Mouse (Mus musculus): Measurements from ENCODE around the gene Stau1. TPM values are rescaled to one million over a fixed set of nuclear protein-coding genes. Genes with fewer than 3 reads are reported as not detected.

The Stau1 gene
- polyA plus RNA-seq, 1 experiment from 2014 or later: 114 TPM

DNA sequence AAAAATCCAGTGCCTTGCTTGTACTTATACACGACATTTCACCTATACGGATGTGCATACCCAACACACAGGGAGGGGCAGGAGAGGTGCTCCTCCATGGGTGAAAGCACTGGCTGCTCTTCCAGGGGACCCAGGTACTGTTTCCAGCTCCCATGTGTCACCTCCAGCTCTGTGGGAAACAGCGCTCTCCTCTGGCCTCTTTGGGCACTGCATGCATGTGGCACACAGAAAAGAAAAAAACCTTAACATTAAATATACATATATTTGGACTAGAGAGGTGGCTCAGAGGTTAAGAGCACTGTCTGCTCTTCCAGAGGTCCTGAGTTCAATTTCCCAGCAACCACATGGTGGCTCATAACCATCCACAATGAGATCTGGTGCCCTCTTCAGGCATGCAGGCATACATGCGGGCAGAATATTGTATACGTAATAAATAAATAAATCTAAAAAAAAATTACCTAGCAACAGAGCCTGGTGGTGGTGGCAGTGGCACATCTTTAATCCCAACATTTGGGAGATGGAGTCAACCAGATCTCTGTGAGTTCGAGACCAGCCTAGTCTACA lies 92.3 kb downstream of the Stau1 start:
- H3K9me3 ChIP-seq: no peaks in the 10 kb centered on the region
- H3K27me3 ChIP-seq: no peaks in the 10 kb centered on the region
- no peak overlapping the region for H3K27ac ChIP-seq
- H3K4me2 ChIP-seq (replicated peaks): no peak overlapping the region
- H3K9ac ChIP-seq: no peak overlapping the region
- no peak for ATAC-seq (ENCODE audit: low FRiP score, low read depth)
- 92% methylated on average over 6 of the region's 6 CpGs for WGBS
- H3K4me1 ChIP-seq: peaks cover 13% of the 10 kb centered on the region
- H3K36me3 ChIP-seq: peaks cover 3% of the 10 kb centered on the region; the same call in 1 of the 2 replicates
- no peak overlapping the region for H3K4me3 ChIP-seq

DNA sequence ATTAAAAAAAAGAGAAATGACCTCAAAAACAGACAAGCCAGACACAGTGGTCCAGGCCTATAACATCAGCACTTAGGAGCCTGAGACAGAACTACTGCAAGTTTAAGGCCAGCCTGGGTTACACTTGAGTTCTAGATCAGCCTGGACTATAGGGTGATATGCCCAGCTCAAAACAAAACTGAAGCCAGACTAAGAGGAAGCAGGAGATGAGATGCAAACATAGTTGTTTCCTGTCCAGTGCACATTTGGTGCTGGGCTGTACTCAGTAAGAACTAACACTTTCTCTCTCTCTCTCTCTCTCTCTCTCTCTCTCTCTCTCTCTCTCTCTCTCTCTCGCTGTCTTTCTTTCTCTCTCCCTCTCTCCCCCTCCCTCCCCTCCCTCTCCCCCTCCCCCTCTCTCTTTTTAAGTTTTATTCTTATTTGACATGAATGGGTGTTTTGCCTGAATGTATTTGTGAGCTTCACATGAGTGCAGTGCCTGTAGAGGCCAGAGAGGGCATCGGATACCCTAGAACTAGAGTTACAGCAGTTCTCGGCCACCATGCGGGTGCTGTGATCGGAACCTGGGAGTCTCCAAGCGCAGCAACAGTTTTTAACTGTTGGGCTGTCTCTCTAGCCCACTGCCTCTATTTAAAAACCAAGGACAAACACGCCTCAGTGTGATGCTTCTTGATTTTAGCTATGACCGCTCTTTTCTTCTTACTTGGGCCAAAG lies 95.2 kb downstream of the Stau1 start:
- WGBS: 83% methylated on average over 8 of the region's 8 CpGs
- H3K36me3 ChIP-seq: 0 out of 2 replicates have a peak, but pooled peaks cover 2% of the 10 kb centered on the region
- no peak overlapping the region for H3K27ac ChIP-seq
- H3K9me3 ChIP-seq: no peaks in the 10 kb centered on the region
- H3K4me2 ChIP-seq (replicated peaks): no peak overlapping the region
- H3K27me3 ChIP-seq: no peaks in the 10 kb centered on the region
- H3K4me3 ChIP-seq: no peak overlapping the region
- no peak overlapping the region for H3K9ac ChIP-seq
- H3K4me1 ChIP-seq: no peaks in the 10 kb centered on the region
- ATAC-seq (ENCODE audit: low FRiP score, low read depth): no peak

DNA sequence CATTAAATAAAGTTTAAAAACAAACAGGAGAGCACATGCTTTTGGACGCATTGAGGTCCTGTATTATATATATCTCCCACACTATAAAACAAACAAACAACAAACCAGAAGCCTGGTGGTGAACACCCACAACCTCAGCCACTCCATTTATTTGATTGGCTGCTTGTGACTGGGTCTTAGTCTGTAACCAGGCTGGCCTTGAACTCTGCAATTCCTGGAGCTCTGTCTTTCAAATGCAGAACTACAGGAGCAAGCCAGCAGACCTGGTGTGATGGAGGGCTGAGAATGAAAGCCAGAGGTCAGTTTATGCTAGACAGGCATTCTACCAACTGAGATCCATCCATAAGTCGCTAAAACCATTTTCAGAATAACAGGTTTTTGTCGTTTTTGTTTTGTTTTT lies 96.4 kb downstream of the Stau1 start:
- H3K4me1 ChIP-seq: peaks cover 2% of the 10 kb centered on the region
- no peak overlapping the region for H3K4me2 ChIP-seq (replicated peaks)
- WGBS: 68% methylated on average over 3 of the region's 3 CpGs
- peaks cover 5% of the 10 kb centered on the region; the same call in 1 of the 2 replicates for H3K36me3 ChIP-seq
- no peak overlapping the region for H3K4me3 ChIP-seq
- no peak for ATAC-seq (ENCODE audit: low FRiP score, low read depth)
- no peaks in the 10 kb centered on the region for H3K9me3 ChIP-seq
- no peaks in the 10 kb centered on the region for H3K27me3 ChIP-seq
- no peak overlapping the region for H3K9ac ChIP-seq
- H3K27ac ChIP-seq: no peak overlapping the region

DNA sequence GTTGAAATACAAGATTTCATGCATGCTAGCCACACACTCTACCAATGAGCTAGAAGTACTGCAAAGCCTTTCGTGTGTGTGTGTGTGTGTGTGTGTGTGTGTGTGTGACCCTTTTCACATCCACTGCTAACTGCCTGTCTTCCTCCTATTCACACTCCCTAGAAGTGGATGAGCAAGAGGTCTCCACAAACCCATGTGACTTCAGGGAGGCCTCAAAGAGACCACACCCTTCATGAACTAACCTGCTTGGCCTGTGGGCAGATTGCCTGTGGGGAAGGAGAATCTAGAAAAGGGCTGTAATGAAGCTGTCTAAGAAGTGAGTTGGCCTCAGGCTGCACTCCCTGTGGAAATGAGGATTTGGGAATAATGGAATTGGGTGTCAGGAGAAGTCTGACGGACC lies 96.9 kb downstream of the Stau1 start:
- H3K27me3 ChIP-seq: no peaks in the 10 kb centered on the region
- no peaks in the 10 kb centered on the region for H3K9me3 ChIP-seq
- peaks cover 4% of the 10 kb centered on the region for H3K4me1 ChIP-seq
- H3K4me3 ChIP-seq: no peak overlapping the region
- no peak overlapping the region for H3K4me2 ChIP-seq (replicated peaks)
- peaks cover 11% of the 10 kb centered on the region; the same call in 1 of the 2 replicates for H3K36me3 ChIP-seq
- ATAC-seq (ENCODE audit: low FRiP score, low read depth): no peak
- H3K9ac ChIP-seq: no peak overlapping the region
- WGBS: 84% methylated on average over 2 of the region's 2 CpGs
- H3K27ac ChIP-seq: no peak overlapping the region

Other genes with a start within 250 kb of the Stau1 start
- 8.7 and 9.4 TPM in 2 replicates for gene Trp53rkb, start 203.8 kb downstream of the Stau1 start, polyA plus RNA-seq (2015; fragmentation: Nextera tagmentation; extraction: Ambion mirVana)
- gene Arfgef2, start 190.7 kb downstream of the Stau1 start, polyA plus RNA-seq (2015; fragmentation: Nextera tagmentation; extraction: Ambion mirVana): 3.8 and 4.1 TPM in 2 replicates
- gene Cse1l, start 90.3 kb downstream of the Stau1 start, polyA plus RNA-seq (2015; fragmentation: Nextera tagmentation; extraction: Ambion mirVana): 115 and 127 TPM in 2 replicates
- gene Ddx27, start 18.9 kb upstream of the Stau1 start, polyA plus RNA-seq (2015; fragmentation: Nextera tagmentation; extraction: Ambion mirVana): 54.3 and 54.6 TPM in 2 replicates
- gene Znfx1, start 66.7 kb upstream of the Stau1 start, polyA plus RNA-seq (2015; fragmentation: Nextera tagmentation; extraction: Ambion mirVana): 6.0 and 7.9 TPM in 2 replicates
- 0.84 and 1.0 TPM in 2 replicates for gene Kcnb1, start 193.9 kb upstream of the Stau1 start, polyA plus RNA-seq (2015; fragmentation: Nextera tagmentation; extraction: Ambion mirVana)
- 27.2 and 30.5 TPM in 2 replicates for gene Ptgis, start 244.3 kb upstream of the Stau1 start, polyA plus RNA-seq (2015; fragmentation: Nextera tagmentation; extraction: Ambion mirVana)